Mouse (Mus musculus): ENCODE results near the gene Pp2d1. TPM values are rescaled to one million over a fixed set of nuclear protein-coding genes. Genes with fewer than 3 reads are reported as not detected.

The Pp2d1 gene
- polyA plus RNA-seq, 1 experiment from 2014 or later = 0.48 TPM

DNA sequence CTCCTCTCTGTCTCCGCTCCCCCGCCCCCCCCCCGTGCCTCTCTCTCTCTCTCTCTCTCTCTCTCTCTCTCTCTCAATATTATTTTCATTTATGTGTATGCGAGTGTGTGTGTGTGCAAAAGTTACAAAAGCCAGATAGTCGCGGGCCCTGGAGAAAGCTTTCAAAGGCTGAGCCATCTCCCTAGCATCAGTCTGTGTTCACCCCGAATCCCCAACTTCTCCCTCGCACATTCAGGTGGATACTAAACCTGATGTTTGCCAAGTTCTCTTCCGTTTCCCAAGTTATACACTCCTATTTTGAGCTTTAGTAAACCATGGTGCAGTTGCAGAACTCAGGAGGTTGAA, 75.8 kb downstream of the Pp2d1 start:
- no peak; the same call in 1 of the 2 replicates for ATAC-seq (ENCODE audit: low FRiP score)
- Histone ChIP-seq H3K4me3 (replicated peaks; ENCODE audit: low read length) (peak overlapping the region; percentile 38), H3K27ac (no peak overlapping the region), H3K4me2 (replicated peaks) (peak overlapping the region; percentile 88), H3K9me3 (ENCODE audit: control insufficient read depth, low read length) (no peaks in the 10 kb centered on the region), H3K9ac (peak overlapping the region; percentile 57), H3K4me1 (replicated peaks; ENCODE audit: control insufficient read depth, insufficient read depth, low read length) (peaks cover 11% of the 10 kb centered on the region; the same call in 1 of the 2 replicates), H3K36me3 (replicated peaks; ENCODE audit: control insufficient read depth, insufficient read depth) (no peaks in the 10 kb centered on the region), H3K27me3 (ENCODE audit: control insufficient read depth, insufficient read depth, low read length) (no peaks in the 10 kb centered on the region)
- no peak for DNase-seq (ENCODE audit: low spot score)
- WGBS = 12% methylated on average over 8 of the region's 9 CpGs

DNA sequence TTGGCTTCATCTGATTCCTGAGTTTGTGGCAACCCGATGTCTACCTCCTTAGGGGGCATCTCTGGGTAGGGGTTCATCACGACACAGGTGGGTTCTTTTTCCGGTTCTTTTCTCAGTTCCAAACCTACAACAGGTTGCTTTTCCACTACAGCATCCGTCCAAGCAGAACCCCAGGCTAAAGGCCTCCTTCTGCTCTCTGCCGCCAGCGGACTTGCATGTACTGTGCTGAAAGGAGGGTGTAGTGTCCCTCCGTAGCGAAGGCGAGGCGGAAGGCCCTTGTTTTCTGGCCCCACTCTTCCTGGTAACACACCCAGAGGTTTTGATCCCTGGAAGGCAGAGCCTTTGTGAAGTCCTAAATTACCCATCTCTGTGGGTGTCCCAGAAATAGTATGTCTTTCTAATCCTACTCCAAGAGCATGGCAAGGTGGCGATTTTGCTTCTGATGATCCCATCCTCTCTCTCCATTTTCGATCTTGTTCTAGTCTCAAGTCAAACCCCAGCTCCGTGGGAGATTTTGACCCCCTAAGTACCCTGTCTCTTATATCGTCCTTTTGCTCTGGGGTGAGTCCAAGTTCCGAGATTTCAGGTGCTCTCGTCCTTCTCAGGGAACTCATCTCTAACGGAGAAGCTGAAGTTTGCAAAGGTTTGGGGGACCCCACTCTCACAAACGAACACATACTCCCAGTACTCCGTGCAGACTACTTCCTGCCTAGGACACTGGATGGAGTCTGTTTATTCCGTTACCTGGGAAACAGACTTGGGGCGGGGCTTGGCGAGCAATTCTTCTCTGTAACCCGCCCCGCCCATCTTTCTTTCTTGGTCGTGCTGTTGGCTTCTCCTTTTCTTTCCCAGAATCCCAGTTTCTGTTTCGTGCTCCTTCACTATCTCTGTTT, 76.4 kb downstream of the Pp2d1 start, which contains the start of gene Efhb:
Gene Efhb, minus strand, starts transcription at position 719 of the 893 bp plus-strand sequence.
- WGBS = 21% methylated on average over 26 of the region's 26 CpGs

More for the DNA sequence above, 76.4 kb downstream of the Pp2d1 start, which contains the start of gene Efhb:
- Histone ChIP-seq H3K4me1 (replicated peaks; ENCODE audit: control insufficient read depth, insufficient read depth, low read length) (peaks cover 11% of the 10 kb centered on the region; the same call in 1 of the 2 replicates), H3K27me3 (ENCODE audit: control insufficient read depth, insufficient read depth, low read length) (no peaks in the 10 kb centered on the region), H3K9me3 (ENCODE audit: control insufficient read depth, low read length) (no peaks in the 10 kb centered on the region), H3K36me3 (replicated peaks; ENCODE audit: control insufficient read depth, insufficient read depth) (no peaks in the 10 kb centered on the region), H3K9ac (peak within 1 kb of the TSS; percentile 57), H3K27ac (no peak within 1 kb of the TSS), H3K4me3 (replicated peaks; ENCODE audit: low read length) (peak within 1 kb of the TSS; percentile 38), H3K4me2 (replicated peaks) (peak within 1 kb of the TSS; percentile 88)
- ATAC-seq (ENCODE audit: low FRiP score) (peak; percentile 96), DNase-seq (ENCODE audit: low spot score) (peak; percentile 86)

Other genes with a start within 250 kb of the Pp2d1 start
- 0.83 and 1.4 TPM in 2 replicates for gene Efhb, start 76.1 kb downstream of the Pp2d1 start, polyA plus RNA-seq (2014; fragmentation: Nextera tagmentation; extraction: Ambion mirVana)
- gene Rab5a, start 60.2 kb downstream of the Pp2d1 start, polyA plus RNA-seq (2014; fragmentation: Nextera tagmentation; extraction: Ambion mirVana) = 122 and 134 TPM in 2 replicates
- gene Kat2b, start 27.4 kb upstream of the Pp2d1 start, polyA plus RNA-seq (2014; fragmentation: Nextera tagmentation; extraction: Ambion mirVana) = 8.2 and 8.5 TPM in 2 replicates
- gene Sgo1, start 149.9 kb upstream of the Pp2d1 start, polyA plus RNA-seq (2014; fragmentation: Nextera tagmentation; extraction: Ambion mirVana) = 4.4 and 5.4 TPM in 2 replicates